Mouse (Mus musculus) cerebellum, adult 2 months (tissue): Measurements from ENCODE around the gene Rps15.

Experiments
- CTCF ChIP-seq: fragments of 200-500 bp; IDR thresholded peaks from 2 replicates; pipeline ENCODE4 v1.5.1; 2011; ENCODE audit warnings: low read depth, mild to moderate bottlenecking, control low read depth, low read length, moderate library complexity, borderline replicate concordance; ENCODE audit not compliant: insufficient read depth
- POLR2A ChIP-seq: fragments of 200-500 bp; IDR thresholded peaks from 2 replicates; pipeline ENCODE4 v1.6.1; 2011; ENCODE audit warnings: low read length, control low read depth, borderline replicate concordance; ENCODE audit not compliant: insufficient read depth

DNA sequence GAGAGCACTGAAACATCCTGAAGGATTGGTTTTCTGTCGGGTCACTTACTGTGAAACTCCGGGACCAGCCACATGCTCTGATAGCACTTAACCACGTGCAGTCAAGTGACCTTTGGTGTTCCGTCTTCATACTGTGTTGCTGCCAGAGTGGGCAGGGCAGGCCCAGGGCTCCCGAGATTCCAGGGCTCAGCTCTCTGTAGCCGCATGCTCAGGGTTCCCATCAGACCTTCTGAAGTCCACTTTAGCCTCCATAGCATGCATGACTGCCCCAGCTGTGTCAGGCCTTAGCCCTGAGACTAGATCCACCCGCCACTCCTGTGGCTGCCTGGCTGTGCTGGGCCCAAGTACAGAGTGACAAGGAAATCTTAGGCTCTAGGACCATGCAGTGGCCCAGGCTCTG, 10.9 kb upstream of the Rps15 start:
- TF ChIP-seq POLR2A (no peak), CTCF (no peak)
